Mouse (Mus musculus): ENCODE results near the gene Usmg5. TPM values are rescaled to one million over a fixed set of nuclear protein-coding genes. Genes with fewer than 3 reads are reported as not detected.

The Usmg5 gene
- polyA plus RNA-seq, 1 experiment, result 1,106 TPM

- Histone ChIP-seq H3K79me2 (ENCODE audit: control insufficient read depth, insufficient read depth) (no peaks in the 10 kb centered on the region), H3K4me3 (ENCODE audit: insufficient read depth, poor library complexity, severe bottlenecking) (no peak overlapping the region), H3K27me3 (ENCODE audit: control insufficient read depth, insufficient read depth, insufficient read length) (no peaks in the 10 kb centered on the region), H3K36me3 (ENCODE audit: control insufficient read depth, insufficient read depth) (peaks cover 44% of the 10 kb centered on the region), H3K79me3 (ENCODE audit: low read depth) (no peaks in the 10 kb centered on the region), H3ac (ENCODE audit: control insufficient read depth, insufficient read length, low read depth) (no peak overlapping the region)
- TF ChIP-seq USF1 (IDR thresholded peaks at IDR 0.05; ENCODE audit: low read depth) (no peak), CTCF (IDR thresholded peaks at IDR 0.05; ENCODE audit: control insufficient read depth, insufficient read depth, insufficient read length) (no peak), CEBPB (IDR thresholded peaks at IDR 0.05; ENCODE audit: low read depth) (no peak), MYOG (IDR thresholded peaks at IDR 0.05; ENCODE audit: control insufficient read depth, extremely low read depth, insufficient read length) (no peak), MYOD1 (IDR thresholded peaks at IDR 0.05; ENCODE audit: control insufficient read depth, insufficient read length, low read depth) (no peak), FOSL1 (IDR thresholded peaks at IDR 0.05; ENCODE audit: insufficient read depth, low read length, poor library complexity, severe bottlenecking) (no peak), MAX (IDR thresholded peaks at IDR 0.05) (no peak)
Observed at GRCm38 (mm10) chr19:47133161-47133560, 42.7 kb upstream of the Usmg5 start.

GRCm38 (mm10) chr19:47130551-47131125 is 40.2 kb upstream of the Usmg5 start:
- no peaks in the 10 kb centered on the region for H3K79me2 ChIP-seq (ENCODE audit: control insufficient read depth, insufficient read depth)
- no peak overlapping the region for H3K4me3 ChIP-seq (ENCODE audit: insufficient read depth, poor library complexity, severe bottlenecking)
- H3K79me3 ChIP-seq (ENCODE audit: low read depth), result no peaks in the 10 kb centered on the region
- peaks cover 69% of the 10 kb centered on the region for H3K36me3 ChIP-seq (ENCODE audit: control insufficient read depth, insufficient read depth)
- no peaks in the 10 kb centered on the region for H3K27me3 ChIP-seq (ENCODE audit: control insufficient read depth, insufficient read depth, insufficient read length)
- H3ac ChIP-seq (ENCODE audit: control insufficient read depth, insufficient read length, low read depth), result no peak overlapping the region
- TF ChIP-seq MYOD1 (IDR thresholded peaks at IDR 0.05; ENCODE audit: control insufficient read depth, insufficient read length, low read depth) (no peak), FOSL1 (IDR thresholded peaks at IDR 0.05; ENCODE audit: insufficient read depth, low read length, poor library complexity, severe bottlenecking) (no peak), CEBPB (IDR thresholded peaks at IDR 0.05; ENCODE audit: low read depth) (no peak), MYOG (IDR thresholded peaks at IDR 0.05; ENCODE audit: control insufficient read depth, extremely low read depth, insufficient read length) (no peak)

- H3K27me3 ChIP-seq (ENCODE audit: control insufficient read depth, insufficient read depth, insufficient read length), result no peaks in the 10 kb centered on the region
- TF ChIP-seq CTCF (IDR thresholded peaks at IDR 0.05; ENCODE audit: control insufficient read depth, insufficient read depth, insufficient read length), result no peak
- no peak for TF ChIP-seq MYOD1 (IDR thresholded peaks at IDR 0.05; ENCODE audit: control insufficient read depth, insufficient read length, low read depth)
- TF ChIP-seq FOSL1 (IDR thresholded peaks at IDR 0.05; ENCODE audit: insufficient read depth, low read length, poor library complexity, severe bottlenecking), result no peak
- TF ChIP-seq USF1 (IDR thresholded peaks at IDR 0.05; ENCODE audit: low read depth), result no peak
- no peak for TF ChIP-seq CEBPB (IDR thresholded peaks at IDR 0.05; ENCODE audit: low read depth)
- no peak for TF ChIP-seq MYOG (IDR thresholded peaks at IDR 0.05; ENCODE audit: control insufficient read depth, extremely low read depth, insufficient read length)
- no peak for TF ChIP-seq MAX (IDR thresholded peaks at IDR 0.05)
- H3K4me3 ChIP-seq (ENCODE audit: insufficient read depth, poor library complexity, severe bottlenecking), result no peak overlapping the region
- H3K79me2 ChIP-seq (ENCODE audit: control insufficient read depth, insufficient read depth), result no peaks in the 10 kb centered on the region
- H3ac ChIP-seq (ENCODE audit: control insufficient read depth, insufficient read length, low read depth), result no peak overlapping the region
- H3K36me3 ChIP-seq (ENCODE audit: control insufficient read depth, insufficient read depth), result peaks cover 88% of the 10 kb centered on the region
- no peaks in the 10 kb centered on the region for H3K79me3 ChIP-seq (ENCODE audit: low read depth)
Observed at GRCm38 (mm10) chr19:47128835-47129234, 38.4 kb upstream of the Usmg5 start.

GRCm38 (mm10) chr19:47128164-47128563 is 37.7 kb upstream of the Usmg5 start:
- TF ChIP-seq CEBPB (IDR thresholded peaks at IDR 0.05; ENCODE audit: low read depth) (no peak), USF1 (IDR thresholded peaks at IDR 0.05; ENCODE audit: low read depth) (no peak), FOSL1 (IDR thresholded peaks at IDR 0.05; ENCODE audit: insufficient read depth, low read length, poor library complexity, severe bottlenecking) (no peak), CTCF (IDR thresholded peaks at IDR 0.05; ENCODE audit: control insufficient read depth, insufficient read depth, insufficient read length) (no peak), MYOG (IDR thresholded peaks at IDR 0.05; ENCODE audit: control insufficient read depth, extremely low read depth, insufficient read length) (no peak), MYOD1 (IDR thresholded peaks at IDR 0.05; ENCODE audit: control insufficient read depth, insufficient read length, low read depth) (no peak), MAX (IDR thresholded peaks at IDR 0.05) (no peak)
- peaks cover 93% of the 10 kb centered on the region for H3K36me3 ChIP-seq (ENCODE audit: control insufficient read depth, insufficient read depth)

GRCm38 (mm10) chr19:47122802-47123201 is 32.4 kb upstream of the Usmg5 start:
- TF ChIP-seq MYOD1 (IDR thresholded peaks at IDR 0.05; ENCODE audit: control insufficient read depth, insufficient read length, low read depth), result no peak
- TF ChIP-seq CEBPB (IDR thresholded peaks at IDR 0.05; ENCODE audit: low read depth), result no peak
- TF ChIP-seq MYOG (IDR thresholded peaks at IDR 0.05; ENCODE audit: control insufficient read depth, extremely low read depth, insufficient read length), result no peak
- no peak for TF ChIP-seq CTCF (IDR thresholded peaks at IDR 0.05; ENCODE audit: control insufficient read depth, insufficient read depth, insufficient read length)
- TF ChIP-seq MAX (IDR thresholded peaks at IDR 0.05), result no peak
- TF ChIP-seq FOSL1 (IDR thresholded peaks at IDR 0.05; ENCODE audit: insufficient read depth, low read length, poor library complexity, severe bottlenecking), result no peak
- TF ChIP-seq USF1 (IDR thresholded peaks at IDR 0.05; ENCODE audit: low read depth), result no peak
- Histone ChIP-seq H3K79me3 (ENCODE audit: low read depth) (no peaks in the 10 kb centered on the region), H3K27me3 (ENCODE audit: control insufficient read depth, insufficient read depth, insufficient read length) (no peaks in the 10 kb centered on the region), H3K36me3 (ENCODE audit: control insufficient read depth, insufficient read depth) (peaks cover 81% of the 10 kb centered on the region), H3K4me3 (ENCODE audit: insufficient read depth, poor library complexity, severe bottlenecking) (no peak overlapping the region), H3K79me2 (ENCODE audit: control insufficient read depth, insufficient read depth) (no peaks in the 10 kb centered on the region), H3ac (ENCODE audit: control insufficient read depth, insufficient read length, low read depth) (no peak overlapping the region)

More at GRCm38 (mm10) chr19:47128164-47128563, 37.7 kb upstream of the Usmg5 start:
- H3K4me3 ChIP-seq (ENCODE audit: insufficient read depth, poor library complexity, severe bottlenecking), result no peak overlapping the region
- no peak overlapping the region for H3ac ChIP-seq (ENCODE audit: control insufficient read depth, insufficient read length, low read depth)
- H3K27me3 ChIP-seq (ENCODE audit: control insufficient read depth, insufficient read depth, insufficient read length), result no peaks in the 10 kb centered on the region
- no peaks in the 10 kb centered on the region for H3K79me2 ChIP-seq (ENCODE audit: control insufficient read depth, insufficient read depth)
- no peaks in the 10 kb centered on the region for H3K79me3 ChIP-seq (ENCODE audit: low read depth)
